Mouse (Mus musculus): Measurements from ENCODE around the gene Myo1b. TPM values are rescaled to one million over a fixed set of nuclear protein-coding genes. Genes with fewer than 3 reads are reported as not detected.
A peak's percentile ranks its signal among the peaks of the same experiment; 100 is the strongest.

Myo1b gene
- polyA plus RNA-seq, 1 experiment from 2014 or later, result 109 TPM

- H3K4me1 ChIP-seq (replicated peaks; ENCODE audit: control insufficient read depth, insufficient read depth, low read length), result 0 out of 2 replicates have a peak, but pooled peaks cover 2% of the 10 kb centered on the region
- no peak overlapping the region for H3K9ac ChIP-seq (ENCODE audit: low read length)
- no peaks in the 10 kb centered on the region for H3K27me3 ChIP-seq (ENCODE audit: control insufficient read depth, insufficient read depth, low read length)
- H3K36me3 ChIP-seq (ENCODE audit: control insufficient read depth, insufficient read depth, low read length), result no peaks in the 10 kb centered on the region
- no peak overlapping the region for H3K4me2 ChIP-seq (ENCODE audit: low read depth, low read length, severe bottlenecking)
- no peaks in the 10 kb centered on the region for H3K9me3 ChIP-seq (ENCODE audit: control insufficient read depth, low read length)
- WGBS, result 33% methylated on average over 7 of the region's 7 CpGs
- H3K27ac ChIP-seq (ENCODE audit: low read depth, low read length), result no peak overlapping the region
- DNase-seq (ENCODE audit: low spot score), result no peak
- ATAC-seq (replicated peaks; ENCODE audit: low FRiP score), result no peak
- no peak overlapping the region for H3K4me3 ChIP-seq (ENCODE audit: low read depth, low read length)
Observed at GRCm38 (mm10) chr1:51931561-51931960, 15.7 kb upstream of the Myo1b start.

- Histone ChIP-seq H3K36me3 (ENCODE audit: control insufficient read depth, insufficient read depth, low read length) (no peaks in the 10 kb centered on the region), H3K4me3 (ENCODE audit: low read depth, low read length) (no peak overlapping the region), H3K9ac (ENCODE audit: low read length) (no peak overlapping the region), H3K4me2 (ENCODE audit: low read depth, low read length, severe bottlenecking) (no peak overlapping the region), H3K9me3 (ENCODE audit: control insufficient read depth, low read length) (no peaks in the 10 kb centered on the region), H3K27ac (ENCODE audit: low read depth, low read length) (no peak overlapping the region), H3K4me1 (replicated peaks; ENCODE audit: control insufficient read depth, insufficient read depth, low read length) (0 out of 2 replicates have a peak, but pooled peaks cover 2% of the 10 kb centered on the region), H3K27me3 (ENCODE audit: control insufficient read depth, insufficient read depth, low read length) (no peaks in the 10 kb centered on the region)
- DNase-seq (ENCODE audit: low spot score) (no peak), ATAC-seq (replicated peaks; ENCODE audit: low FRiP score) (no peak)
- 76% methylated on average over 5 of the region's 5 CpGs for WGBS
Observed at GRCm38 (mm10) chr1:51930584-51930983, 14.7 kb upstream of the Myo1b start.

- Histone ChIP-seq H3K27me3 (ENCODE audit: control insufficient read depth, insufficient read depth, low read length) (no peaks in the 10 kb centered on the region), H3K4me2 (ENCODE audit: low read depth, low read length, severe bottlenecking) (no peak overlapping the region), H3K4me3 (ENCODE audit: low read depth, low read length) (no peak overlapping the region), H3K27ac (ENCODE audit: low read depth, low read length) (no peak overlapping the region), H3K36me3 (ENCODE audit: control insufficient read depth, insufficient read depth, low read length) (no peaks in the 10 kb centered on the region), H3K4me1 (replicated peaks; ENCODE audit: control insufficient read depth, insufficient read depth, low read length) (0 out of 2 replicates have a peak, but pooled peaks cover 2% of the 10 kb centered on the region), H3K9ac (ENCODE audit: low read length) (no peak overlapping the region), H3K9me3 (ENCODE audit: control insufficient read depth, low read length) (no peaks in the 10 kb centered on the region)
- 92% methylated on average over 3 of the region's 3 CpGs for WGBS
- DNase-seq (ENCODE audit: low spot score) (no peak), ATAC-seq (replicated peaks; ENCODE audit: low FRiP score) (no peak)
Observed at GRCm38 (mm10) chr1:51929557-51929956, 13.7 kb upstream of the Myo1b start.

GRCm38 (mm10) chr1:51922820-51923219, 6.9 kb upstream of the Myo1b start:
- H3K36me3 ChIP-seq (ENCODE audit: control insufficient read depth, insufficient read depth, low read length), result no peaks in the 10 kb centered on the region
- ATAC-seq (replicated peaks; ENCODE audit: low FRiP score) (peak; percentile 82), DNase-seq (ENCODE audit: low spot score) (peak; percentile 53)
- H3K4me3 ChIP-seq (ENCODE audit: low read depth, low read length), result no peak overlapping the region
- no peaks in the 10 kb centered on the region for H3K9me3 ChIP-seq (ENCODE audit: control insufficient read depth, low read length)
- H3K4me1 ChIP-seq (replicated peaks; ENCODE audit: control insufficient read depth, insufficient read depth, low read length), result peaks cover 3% of the 10 kb centered on the region; the same call in 1 of the 2 replicates
- WGBS, result 13% methylated on average over 12 of the region's 12 CpGs
- no peak overlapping the region for H3K27ac ChIP-seq (ENCODE audit: low read depth, low read length)
- peak overlapping the region; percentile 24; the same call in 1 of the 2 replicates for H3K4me2 ChIP-seq (ENCODE audit: low read depth, low read length, severe bottlenecking)
- no peak overlapping the region for H3K9ac ChIP-seq (ENCODE audit: low read length)
- no peaks in the 10 kb centered on the region for H3K27me3 ChIP-seq (ENCODE audit: control insufficient read depth, insufficient read depth, low read length)

- Histone ChIP-seq H3K36me3 (ENCODE audit: control insufficient read depth, insufficient read depth, low read length) (no peaks in the 10 kb centered on the region), H3K27ac (ENCODE audit: low read depth, low read length) (no peak overlapping the region), H3K4me3 (ENCODE audit: low read depth, low read length) (peak overlapping the region; percentile 82), H3K27me3 (ENCODE audit: control insufficient read depth, insufficient read depth, low read length) (no peaks in the 10 kb centered on the region), H3K4me2 (ENCODE audit: low read depth, low read length, severe bottlenecking) (peak overlapping the region; percentile 68), H3K9me3 (ENCODE audit: control insufficient read depth, low read length) (no peaks in the 10 kb centered on the region), H3K4me1 (replicated peaks; ENCODE audit: control insufficient read depth, insufficient read depth, low read length) (peaks cover 12% of the 10 kb centered on the region; the same call in 1 of the 2 replicates), H3K9ac (ENCODE audit: low read length) (peak overlapping the region; percentile 99; the same call in 1 of the 2 replicates)
- DNase-seq (ENCODE audit: low spot score) (no peak), ATAC-seq (replicated peaks; ENCODE audit: low FRiP score) (0 out of 2 replicates have a peak, but pooled peaks have one; percentile 10)
- WGBS, result 54% methylated on average over 5 of the region's 5 CpGs
Observed at GRCm38 (mm10) chr1:51916276-51916675, 405 bp upstream of the Myo1b start.

- peak overlapping the region; percentile 82 for H3K4me3 ChIP-seq (ENCODE audit: low read depth, low read length)
- H3K9ac ChIP-seq (ENCODE audit: low read length), result peak overlapping the region; percentile 99
- no peaks in the 10 kb centered on the region for H3K36me3 ChIP-seq (ENCODE audit: control insufficient read depth, insufficient read depth, low read length)
- under 1% methylated on average over 33 of the region's 33 CpGs for WGBS
- peak; percentile 95 for DNase-seq (ENCODE audit: low spot score)
- peak overlapping the region; percentile 94 for H3K27ac ChIP-seq (ENCODE audit: low read depth, low read length)
- H3K9me3 ChIP-seq (ENCODE audit: control insufficient read depth, low read length), result no peaks in the 10 kb centered on the region
- ATAC-seq (replicated peaks; ENCODE audit: low FRiP score), result peak; percentile 93
- peaks cover 12% of the 10 kb centered on the region; the same call in 1 of the 2 replicates for H3K4me1 ChIP-seq (replicated peaks; ENCODE audit: control insufficient read depth, insufficient read depth, low read length)
- no peaks in the 10 kb centered on the region for H3K27me3 ChIP-seq (ENCODE audit: control insufficient read depth, insufficient read depth, low read length)
- peak overlapping the region; percentile 68 for H3K4me2 ChIP-seq (ENCODE audit: low read depth, low read length, severe bottlenecking)
Observed at GRCm38 (mm10) chr1:51915051-51915575, 758 bp downstream of the Myo1b start.

- Histone ChIP-seq H3K4me3 (ENCODE audit: low read depth, low read length) (no peak overlapping the region), H3K27me3 (ENCODE audit: control insufficient read depth, insufficient read depth, low read length) (no peaks in the 10 kb centered on the region), H3K9ac (ENCODE audit: low read length) (no peak overlapping the region), H3K4me1 (replicated peaks; ENCODE audit: control insufficient read depth, insufficient read depth, low read length) (peaks cover 12% of the 10 kb centered on the region; the same call in 1 of the 2 replicates), H3K27ac (ENCODE audit: low read depth, low read length) (no peak overlapping the region), H3K36me3 (ENCODE audit: control insufficient read depth, insufficient read depth, low read length) (no peaks in the 10 kb centered on the region), H3K4me2 (ENCODE audit: low read depth, low read length, severe bottlenecking) (peak overlapping the region; percentile 68; the same call in 1 of the 2 replicates), H3K9me3 (ENCODE audit: control insufficient read depth, low read length) (no peaks in the 10 kb centered on the region)
- ATAC-seq (replicated peaks; ENCODE audit: low FRiP score) (no peak), DNase-seq (ENCODE audit: low spot score) (no peak)
- 80% methylated on average over 3 of the region's 3 CpGs for WGBS
Observed at GRCm38 (mm10) chr1:51914095-51914494, 1.8 kb downstream of the Myo1b start.

- Histone ChIP-seq H3K4me2 (ENCODE audit: low read depth, low read length, severe bottlenecking) (peak overlapping the region; percentile 68; the same call in 1 of the 2 replicates), H3K27ac (ENCODE audit: low read depth, low read length) (no peak overlapping the region), H3K9ac (ENCODE audit: low read length) (no peak overlapping the region), H3K9me3 (ENCODE audit: control insufficient read depth, low read length) (no peaks in the 10 kb centered on the region), H3K4me3 (ENCODE audit: low read depth, low read length) (no peak overlapping the region), H3K27me3 (ENCODE audit: control insufficient read depth, insufficient read depth, low read length) (no peaks in the 10 kb centered on the region), H3K4me1 (replicated peaks; ENCODE audit: control insufficient read depth, insufficient read depth, low read length) (peaks cover 12% of the 10 kb centered on the region; the same call in 1 of the 2 replicates), H3K36me3 (ENCODE audit: control insufficient read depth, insufficient read depth, low read length) (no peaks in the 10 kb centered on the region)
- no peak for ATAC-seq (replicated peaks; ENCODE audit: low FRiP score)
- no peak for DNase-seq (ENCODE audit: low spot score)
- 76% methylated on average over 14 of the region's 14 CpGs for WGBS
Observed at GRCm38 (mm10) chr1:51913071-51913814, 2.6 kb downstream of the Myo1b start.
